20 mouse cellular contexts compared by ENCODE assay signal in the genomic region with DNA sequence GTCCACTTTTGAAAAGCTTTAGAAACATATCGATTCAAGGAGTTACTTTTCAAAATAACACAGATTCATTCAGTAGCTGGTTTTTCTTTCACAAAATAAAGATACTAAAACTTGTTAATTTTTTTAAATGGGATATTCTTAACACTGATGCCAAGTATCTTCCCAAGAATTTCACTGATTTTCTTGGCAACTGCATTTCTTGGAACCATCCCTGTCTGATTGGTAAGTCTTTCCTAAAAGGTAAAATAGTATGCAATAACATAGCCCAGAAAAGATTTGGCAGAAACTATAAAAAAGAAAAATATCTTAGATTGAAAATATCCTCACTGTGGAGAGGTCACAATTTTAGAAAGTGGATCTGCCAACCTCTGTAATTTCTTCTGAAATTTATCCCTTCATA.
A peak's percentile ranks its signal among the peaks of the same experiment; 100 is the strongest.
DNase-seq lines count a peak whose midpoint lies in the region; ATAC-seq and TF ChIP-seq lines count a peak whose summit lies in the region.
"Had no signal": no experiment of that assay in that cellular context is flagged by ENCODE, and none has a peak within 500 bp of the region (broad histone marks: within the 10 kb centered on the region; RNA-seq: fewer than 3 reads in every experiment).

No protein-coding gene starts in this region.

- H3K27me3 ChIP-seq in forebrain, postnatal 0 days (ENCODE audit: insufficient read depth, low read length), result no peaks in the 10 kb centered on the region
- no peaks in the 10 kb centered on the region for H3K27me3 ChIP-seq in forebrain, embryonic 12.5 days
- H3K27me3 ChIP-seq in hindbrain, embryonic 11.5 days (ENCODE audit: control insufficient read depth, insufficient read depth, low read length), result no peaks in the 10 kb centered on the region
- H3K27me3 ChIP-seq: embryonic facial prominence, embryonic 13.5 days; embryonic facial prominence, embryonic 15.5 days; forebrain, embryonic 15.5 days had no signal

- no peak overlapping the region for H3K9ac ChIP-seq in forebrain, postnatal 0 days
- H3K9ac ChIP-seq in forebrain, embryonic 12.5 days, result no peak overlapping the region
- H3K9ac ChIP-seq in hindbrain, embryonic 11.5 days (ENCODE audit: low read depth, low read length), result no peak overlapping the region
- H3K9ac ChIP-seq: embryonic facial prominence, embryonic 13.5 days; embryonic facial prominence, embryonic 15.5 days; forebrain, embryonic 15.5 days had no signal

- no peak overlapping the region for H3K4me3 ChIP-seq in forebrain, postnatal 0 days (ENCODE audit: low read depth, low read length)
- no peak overlapping the region for H3K4me3 ChIP-seq in forebrain, embryonic 12.5 days (replicated peaks)
- H3K4me3 ChIP-seq in hindbrain, embryonic 11.5 days (ENCODE audit: low read depth, low read length), result no peak overlapping the region
- H3K4me3 ChIP-seq: embryonic facial prominence, embryonic 13.5 days; embryonic facial prominence, embryonic 15.5 days; erythroblast, embryonic 14.5 days; forebrain, embryonic 10.5 days; forebrain, embryonic 15.5 days had no signal

- H3K36me3 ChIP-seq in forebrain, postnatal 0 days (ENCODE audit: insufficient read depth), result no peaks in the 10 kb centered on the region
- no peaks in the 10 kb centered on the region for H3K36me3 ChIP-seq in forebrain, embryonic 12.5 days (replicated peaks)
- no peaks in the 10 kb centered on the region for H3K36me3 ChIP-seq in hindbrain, embryonic 11.5 days (ENCODE audit: control insufficient read depth, insufficient read depth, low read length)
- H3K36me3 ChIP-seq: embryonic facial prominence, embryonic 13.5 days; embryonic facial prominence, embryonic 15.5 days; forebrain, embryonic 10.5 days; forebrain, embryonic 15.5 days had no signal

- 70% methylated on average over 1 of the region's 1 CpGs for WGBS in forebrain, postnatal 0 days
- WGBS in forebrain, embryonic 12.5 days, result 89% methylated on average over 1 of the region's 1 CpGs
- WGBS in hindbrain, embryonic 11.5 days, result 85% methylated on average over 1 of the region's 1 CpGs

- H3K9me3 ChIP-seq in forebrain, postnatal 0 days (ENCODE audit: low read length), result peaks cover 6% of the 10 kb centered on the region; the same call in 1 of the 2 replicates
- no peaks in the 10 kb centered on the region; the same call in 1 of the 2 replicates for H3K9me3 ChIP-seq in forebrain, embryonic 12.5 days
- no peaks in the 10 kb centered on the region for H3K9me3 ChIP-seq in hindbrain, embryonic 11.5 days (ENCODE audit: control insufficient read depth, low read length)
- H3K9me3 ChIP-seq: embryonic facial prominence, embryonic 15.5 days; forebrain, embryonic 10.5 days; forebrain, embryonic 15.5 days had no signal

- no peak for TF ChIP-seq POLR2A in brain, embryonic 14.5 days (IDR thresholded peaks at IDR 0.05; ENCODE audit: borderline replicate concordance, extremely low read depth, insufficient read depth, insufficient read length, poor library complexity, severe bottlenecking)

- DNase-seq in forebrain, postnatal 0 days, result peak; percentile 18
- peak; percentile 59 for DNase-seq in brain, adult 2 months (ENCODE audit: low read depth, low spot score)
- peak; percentile 17 for DNase-seq in brain, embryonic 14.5 days (ENCODE audit: low read depth)
- DNase-seq in hindbrain, embryonic 11.5 days (ENCODE audit: low spot score), result no peak
- DNase-seq: adrenal gland, adult 2 months; adrenal gland, postnatal 10 days; adrenal gland, postnatal 25 days; cerebellum, adult 11 months; cerebellum, adult 18-20 months; cerebellum, adult 8-10 months; cerebellum, adult 9-11 months; cerebellum, postnatal 14 days; cerebellum, postnatal 36 days; embryo, embryonic 11 days had no signal

- ATAC-seq in forebrain, postnatal 0 days, result no peak
- no peak for ATAC-seq in forebrain, embryonic 12.5 days (ENCODE audit: low FRiP score)
- ATAC-seq in hindbrain, embryonic 11.5 days (ENCODE audit: low FRiP score), result no peak
- ATAC-seq: forebrain, embryonic 15.5 days had no signal

- H3K4me2 ChIP-seq in forebrain, postnatal 0 days (ENCODE audit: low read depth), result no peak overlapping the region
- H3K4me2 ChIP-seq in forebrain, embryonic 12.5 days, result no peak overlapping the region
- no peak overlapping the region for H3K4me2 ChIP-seq in hindbrain, embryonic 11.5 days (replicated peaks; ENCODE audit: low read depth, low read length)
- H3K4me2 ChIP-seq: embryonic facial prominence, embryonic 13.5 days; embryonic facial prominence, embryonic 15.5 days; forebrain, embryonic 15.5 days had no signal

- no peak overlapping the region for H3K27ac ChIP-seq in forebrain, postnatal 0 days (ENCODE audit: low read depth, low read length)
- no peak overlapping the region for H3K27ac ChIP-seq in forebrain, embryonic 12.5 days
- H3K27ac ChIP-seq in hindbrain, embryonic 11.5 days (ENCODE audit: low read depth, low read length), result no peak overlapping the region
- H3K27ac ChIP-seq: embryonic facial prominence, embryonic 13.5 days; embryonic facial prominence, embryonic 15.5 days; forebrain, embryonic 10.5 days; forebrain, embryonic 15.5 days had no signal

- TF ChIP-seq CTCF in forebrain, postnatal 0 days (IDR thresholded peaks at IDR 0.05; ENCODE audit: low read depth), result no peak
- TF ChIP-seq CTCF in brain, embryonic 14.5 days (IDR thresholded peaks at IDR 0.05; ENCODE audit: borderline replicate concordance, extremely low read depth, insufficient read depth, insufficient read length), result no peak

- no peaks in the 10 kb centered on the region for H3K4me1 ChIP-seq in forebrain, postnatal 0 days (ENCODE audit: insufficient read depth)
- no peaks in the 10 kb centered on the region for H3K4me1 ChIP-seq in forebrain, embryonic 12.5 days
- H3K4me1 ChIP-seq in hindbrain, embryonic 11.5 days (replicated peaks; ENCODE audit: control insufficient read depth, insufficient read depth, low read length), result no peaks in the 10 kb centered on the region
- H3K4me1 ChIP-seq: embryonic facial prominence, embryonic 13.5 days; embryonic facial prominence, embryonic 15.5 days; forebrain, embryonic 10.5 days; forebrain, embryonic 15.5 days had no signal
